Mouse (Mus musculus) forebrain, embryonic 11.5 days (tissue): ENCODE measurements around the gene Pax2. TPM values are rescaled to one million over a fixed set of nuclear protein-coding genes. Genes with fewer than 3 reads are reported as not detected.

Experiments
- ATAC-seq: fragments of 200-750 bp; cut with Nextera tagmentation; replicated peaks from 2 replicates; pipeline ENCODE4 v1.8.0; 2017; ENCODE audit warnings: moderate TSS enrichment; ENCODE audit not compliant: low FRiP score
- DNase-seq: peaks from one replicate; pipeline ENCODE4 v3.0.0-alpha.2; 2017; ENCODE audit warnings: low spot score
- H3K27ac ChIP-seq: fragments of 300-500 bp; sonication (generic); 2 replicates; pipeline ENCODE4 v1.5.1; 2014; ENCODE audit warnings: low read depth, low read length
- H3K27me3 ChIP-seq: fragments of 300-500 bp; sonication (generic); 2 replicates; pipeline ENCODE4 v1.6.1; 2014; ENCODE audit warnings: mild to moderate bottlenecking, low read length, mixed read lengths; ENCODE audit not compliant: control insufficient read depth, insufficient read depth
- H3K36me3 ChIP-seq: fragments of 300-500 bp; sonication (generic); 2 replicates; pipeline ENCODE4 v1.6.1; 2014; ENCODE audit warnings: mild to moderate bottlenecking, low read length, moderate library complexity, mixed read lengths; ENCODE audit not compliant: control insufficient read depth, insufficient read depth
- H3K4me1 ChIP-seq: fragments of 300-500 bp; sonication (generic); replicated peaks from 2 replicates; pipeline ENCODE4 v1.6.1; 2014; ENCODE audit warnings: low read length, mixed read lengths; ENCODE audit not compliant: control insufficient read depth, insufficient read depth
- H3K4me2 ChIP-seq: fragments of 300-500 bp; sonication (generic); 2 replicates; pipeline ENCODE4 v1.6.1; 2014; ENCODE audit warnings: low read depth, mild to moderate bottlenecking, low read length, moderate library complexity, mixed read lengths; ENCODE audit not compliant: severe bottlenecking
- H3K4me3 ChIP-seq: fragments of 300-500 bp; sonication (generic); 2 replicates; pipeline ENCODE4 v1.5.1; 2014; ENCODE audit warnings: low read depth, low read length
- H3K9ac ChIP-seq: fragments of 300-500 bp; sonication (generic); 2 replicates; pipeline ENCODE4 v1.6.1; 2014; ENCODE audit warnings: low read length
- H3K9me3 ChIP-seq: fragments of 300-500 bp; sonication (generic); 2 replicates; pipeline ENCODE4 v1.6.1; 2016; ENCODE audit warnings: low read length, mixed read lengths; ENCODE audit not compliant: control insufficient read depth
- WGBS: fragments of 180-500 bp; shearing (Covaris S2); extraction: QIAGEN DNeasy Blood & Tissue Kit; methylation state at CpG from one replicate; pipeline ENCODE4 v1.1.7; 2014; 5-methylcytosine and 5-hydroxymethylcytosine counted together
- polyA plus RNA-seq: library from polyadenylated mRNA; unstranded; fragments of >200 nt; fragmentation: Nextera tagmentation; extraction: Ambion mirVana; gene quantifications from 2 replicates; pipeline ENCODE4 v1.2.1, GENCODE M21; 2014

The Pax2 gene
- polyA plus RNA-seq, 1 experiment from 2014 or later: 0.20 TPM

GRCm38 (mm10) chr19:44745741-44746140, 10.1 kb upstream of the Pax2 start:
- no peaks in the 10 kb centered on the region for H3K36me3 ChIP-seq
- H3K4me3 ChIP-seq: no peak overlapping the region
- WGBS: 1% methylated on average over 6 of the region's 6 CpGs
- ATAC-seq: no peak
- H3K4me1 ChIP-seq: peaks cover 15% of the 10 kb centered on the region; the same call in 1 of the 2 replicates
- H3K9ac ChIP-seq: no peak overlapping the region
- no peak overlapping the region for H3K27ac ChIP-seq
- no peak overlapping the region for H3K4me2 ChIP-seq
- H3K27me3 ChIP-seq: peaks cover 93% of the 10 kb centered on the region
- DNase-seq: no peak
- H3K9me3 ChIP-seq: no peaks in the 10 kb centered on the region

GRCm38 (mm10) chr19:44746541-44747024, 9.3 kb upstream of the Pax2 start:
- Histone ChIP-seq H3K9ac (no peak overlapping the region), H3K4me1 (peaks cover 10% of the 10 kb centered on the region; the same call in 1 of the 2 replicates), H3K9me3 (no peaks in the 10 kb centered on the region), H3K36me3 (no peaks in the 10 kb centered on the region), H3K27ac (no peak overlapping the region), H3K4me3 (peak overlapping the region; percentile 10; the same call in 1 of the 2 replicates), H3K27me3 (peaks cover 94% of the 10 kb centered on the region), H3K4me2 (peak overlapping the region; percentile 34; the same call in 1 of the 2 replicates)
- no peak for ATAC-seq
- 1% methylated on average over 42 of the region's 42 CpGs for WGBS
- peak; percentile 67 for DNase-seq

GRCm38 (mm10) chr19:44747471-44747870, 8.4 kb upstream of the Pax2 start:
- H3K36me3 ChIP-seq: no peaks in the 10 kb centered on the region
- H3K4me1 ChIP-seq: peaks cover 12% of the 10 kb centered on the region; the same call in 1 of the 2 replicates
- H3K27me3 ChIP-seq: peaks cover 94% of the 10 kb centered on the region
- WGBS: 4% methylated on average over 4 of the region's 4 CpGs
- H3K9me3 ChIP-seq: no peaks in the 10 kb centered on the region
- no peak for DNase-seq
- ATAC-seq: no peak
- no peak overlapping the region for H3K9ac ChIP-seq
- no peak overlapping the region for H3K27ac ChIP-seq
- H3K4me2 ChIP-seq: no peak overlapping the region
- H3K4me3 ChIP-seq: no peak overlapping the region

GRCm38 (mm10) chr19:44748271-44748670, 7.6 kb upstream of the Pax2 start:
- WGBS: 3% methylated on average over 5 of the region's 5 CpGs
- Histone ChIP-seq H3K4me2 (no peak overlapping the region), H3K9me3 (no peaks in the 10 kb centered on the region), H3K4me1 (peaks cover 13% of the 10 kb centered on the region; the same call in 1 of the 2 replicates), H3K36me3 (no peaks in the 10 kb centered on the region), H3K27ac (no peak overlapping the region), H3K9ac (no peak overlapping the region), H3K27me3 (peaks cover 98% of the 10 kb centered on the region), H3K4me3 (no peak overlapping the region)
- no peak for DNase-seq
- no peak for ATAC-seq

GRCm38 (mm10) chr19:44749061-44749990, 6.5 kb upstream of the Pax2 start:
- Histone ChIP-seq H3K27me3 (peaks cover 98% of the 10 kb centered on the region), H3K4me1 (peaks cover 14% of the 10 kb centered on the region; the same call in 1 of the 2 replicates), H3K36me3 (no peaks in the 10 kb centered on the region), H3K27ac (no peak overlapping the region), H3K4me3 (no peak overlapping the region), H3K9me3 (no peaks in the 10 kb centered on the region), H3K9ac (no peak overlapping the region), H3K4me2 (no peak overlapping the region)
- ATAC-seq (no peak), DNase-seq (no peak)
- under 1% methylated on average over 18 of the region's 18 CpGs for WGBS

- Histone ChIP-seq H3K9me3 (no peaks in the 10 kb centered on the region), H3K9ac (no peak overlapping the region), H3K4me2 (no peak overlapping the region), H3K4me1 (peaks cover 15% of the 10 kb centered on the region), H3K27me3 (peaks cover 97% of the 10 kb centered on the region), H3K36me3 (no peaks in the 10 kb centered on the region), H3K27ac (no peak overlapping the region), H3K4me3 (no peak overlapping the region)
- ATAC-seq (no peak), DNase-seq (peak; percentile 78)
- under 1% methylated on average over 42 of the region's 42 CpGs for WGBS
Observed at GRCm38 (mm10) chr19:44750051-44751041, 5.5 kb upstream of the Pax2 start.

GRCm38 (mm10) chr19:44751042-44751441, 4.8 kb upstream of the Pax2 start:
- Histone ChIP-seq H3K36me3 (no peaks in the 10 kb centered on the region), H3K4me1 (peaks cover 22% of the 10 kb centered on the region), H3K4me3 (no peak overlapping the region), H3K9me3 (no peaks in the 10 kb centered on the region), H3K27me3 (peaks cover 97% of the 10 kb centered on the region), H3K27ac (no peak overlapping the region), H3K9ac (no peak overlapping the region), H3K4me2 (no peak overlapping the region)
- under 1% methylated on average over 9 of the region's 9 CpGs for WGBS
- DNase-seq (no peak), ATAC-seq (no peak)

- peaks cover 23% of the 10 kb centered on the region for H3K4me1 ChIP-seq
- WGBS: 4% methylated on average over 3 of the region's 3 CpGs
- no peak overlapping the region for H3K4me3 ChIP-seq
- no peak overlapping the region for H3K27ac ChIP-seq
- H3K4me2 ChIP-seq: no peak overlapping the region
- peaks cover 97% of the 10 kb centered on the region for H3K27me3 ChIP-seq
- no peak for ATAC-seq
- H3K9me3 ChIP-seq: no peaks in the 10 kb centered on the region
- H3K9ac ChIP-seq: no peak overlapping the region
- no peak for DNase-seq
- H3K36me3 ChIP-seq: no peaks in the 10 kb centered on the region
Observed at GRCm38 (mm10) chr19:44751551-44751950, 4.3 kb upstream of the Pax2 start.
